Mouse (Mus musculus) gastrocnemius, postnatal 10 days (tissue): ENCODE data around the gene Lig3. TPM values are rescaled to one million over a fixed set of nuclear protein-coding genes. Genes with fewer than 3 reads are reported as not detected.

Experiments
- DNase-seq: peaks from one replicate; pipeline ENCODE4 v3.0.0; 2021; ENCODE audit warnings: mixed read lengths
- long read RNA-seq, 2 experiments: library from polyadenylated mRNA; stranded (forward); transcript quantifications; one replicate each; pipeline ENCODE4 v2.0.0; 2021
- total RNA-seq, 2 experiments: library from RNA; stranded (reverse); gene quantifications; 2 replicates each; pipeline ENCODE4 v1.2.3; 2021

Gene Lig3
- 10 to 100 TPM; 16.5 to 18.5 TPM for total RNA-seq
- long read RNA-seq, experiment 1, full-length matches to known transcripts = 12 of 14 reads
- long read RNA-seq, experiment 1, partial matches to known transcripts = 1 of 14 reads
- long read RNA-seq, experiment 1, other reads (novel, unspliced or antisense) = 1 of 14 reads
- long read RNA-seq, experiment 2, full-length matches to known transcripts = 5 of 9 reads
- long read RNA-seq, experiment 2, partial matches to known transcripts = 1 of 9 reads
- long read RNA-seq, experiment 2, other reads (novel, unspliced or antisense) = 3 of 9 reads

- peak; percentile 95 for DNase-seq
Measured at GRCm38 (mm10) chr11:82780983-82781903, at the start of gene Lig3. Gene Lig3 (plus strand): TSS chr11:82781108.

GRCm38 (mm10) chr11:82734227-82734626 lies 46.7 kb upstream of the Lig3 start:
- no peak for DNase-seq

DNA sequence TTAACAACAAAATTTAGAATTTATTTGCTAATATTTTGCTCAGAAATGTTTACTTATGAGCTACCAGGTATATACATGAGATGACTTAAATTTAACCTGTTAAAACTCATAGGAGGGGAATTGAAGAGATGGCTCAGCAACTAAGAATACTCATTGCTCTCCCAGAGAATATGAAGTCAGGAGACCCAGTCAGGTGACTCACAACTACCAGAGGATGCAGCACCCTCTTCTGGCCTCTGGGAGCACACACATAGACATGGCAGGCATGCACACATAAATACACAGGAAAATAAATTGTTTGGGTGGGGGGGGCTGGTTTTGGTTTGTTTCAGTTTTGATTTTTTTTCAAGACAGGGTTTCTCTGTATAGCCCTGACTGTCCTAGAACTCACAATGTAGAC lies 41.9 kb upstream of the Lig3 start:
- DNase-seq = no peak

DNA sequence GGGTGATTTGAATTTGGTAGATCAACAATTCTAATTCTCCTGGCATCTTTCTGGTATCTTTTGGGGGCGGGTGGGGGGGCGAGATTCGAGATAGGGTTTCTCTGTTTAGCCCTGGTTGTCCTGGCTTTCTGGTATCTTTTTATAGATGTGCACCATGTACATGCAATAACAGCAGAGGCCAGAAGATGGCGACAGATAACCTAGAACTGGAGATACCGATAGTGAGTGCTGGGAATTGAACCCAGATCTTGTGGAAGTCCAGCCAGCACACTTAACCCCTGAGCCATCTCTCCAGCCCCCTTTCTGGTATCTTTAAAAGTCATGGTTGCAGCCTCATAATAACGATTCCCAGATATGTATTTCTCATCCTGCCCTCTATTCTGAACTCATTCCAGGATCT lies 34.8 kb upstream of the Lig3 start:
- DNase-seq = peak; percentile 31

- DNase-seq = no peak
Measured at GRCm38 (mm10) chr11:82746857-82747366, 34.0 kb upstream of the Lig3 start.

- no peak for DNase-seq
Measured at GRCm38 (mm10) chr11:82752349-82753115, 28.4 kb upstream of the Lig3 start.

DNA sequence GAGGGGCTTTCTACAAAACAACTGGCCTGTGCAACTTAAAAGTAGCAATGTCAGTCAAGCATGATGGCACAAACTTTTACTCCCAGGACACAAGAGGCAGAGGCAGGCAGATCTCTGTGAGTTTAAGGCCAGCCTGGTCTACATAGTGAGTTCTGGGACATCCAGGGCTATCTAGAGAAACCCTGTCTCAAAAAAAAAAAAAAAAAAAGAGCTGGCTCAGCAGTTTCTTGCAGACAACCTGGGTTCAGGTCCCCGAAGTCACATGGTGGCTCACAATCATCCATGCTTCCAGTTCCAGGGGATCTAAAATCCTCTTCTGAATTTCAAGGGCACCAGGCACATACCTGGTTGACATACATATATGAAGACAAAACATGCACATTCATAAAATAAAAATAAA lies 25.0 kb upstream of the Lig3 start:
- no peak for DNase-seq

DNA sequence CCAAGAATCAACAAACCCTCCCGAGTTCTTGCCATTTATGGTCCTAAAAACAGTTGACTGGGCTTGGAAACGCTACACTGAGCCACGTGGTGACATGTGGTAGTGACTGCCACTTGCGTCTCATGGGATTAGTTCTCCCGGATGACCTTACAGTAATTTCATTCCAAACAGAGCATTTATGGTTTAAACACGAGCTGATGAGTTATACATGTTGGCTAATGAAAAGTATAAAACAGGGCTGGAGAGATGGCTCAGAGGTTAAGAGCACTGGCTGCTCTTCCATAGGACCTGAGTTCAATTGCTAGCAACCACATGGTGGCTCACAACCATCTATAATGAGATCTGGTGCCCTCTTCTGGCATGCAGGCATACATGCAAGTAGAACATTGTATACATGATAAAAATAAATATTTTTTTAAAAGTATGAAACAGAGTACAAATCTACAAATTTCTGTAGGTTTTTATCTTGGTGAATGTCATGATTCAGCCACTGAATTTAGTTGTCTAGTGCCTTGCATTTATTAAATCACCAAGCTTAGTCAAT lies 18.6 kb upstream of the Lig3 start:
- DNase-seq = no peak

DNA sequence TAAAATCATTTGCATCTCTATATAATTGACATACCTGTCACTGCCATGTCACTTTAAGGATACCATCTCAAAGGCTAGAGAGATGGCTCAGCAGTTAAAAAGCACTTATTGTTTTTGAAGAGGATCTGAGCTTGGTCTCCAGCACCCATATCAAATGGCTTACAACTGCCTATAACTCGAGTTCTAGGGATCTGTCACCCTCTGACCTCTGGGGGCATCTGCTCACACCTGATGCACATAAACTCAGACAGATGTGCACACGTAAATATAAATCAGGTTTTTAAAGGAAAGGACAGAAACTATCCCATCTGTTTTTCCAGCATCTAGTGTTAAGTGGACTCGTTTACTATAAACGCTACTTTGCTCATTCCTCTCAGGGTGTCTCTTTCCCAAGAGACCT lies 17.6 kb upstream of the Lig3 start:
- DNase-seq = no peak

DNA sequence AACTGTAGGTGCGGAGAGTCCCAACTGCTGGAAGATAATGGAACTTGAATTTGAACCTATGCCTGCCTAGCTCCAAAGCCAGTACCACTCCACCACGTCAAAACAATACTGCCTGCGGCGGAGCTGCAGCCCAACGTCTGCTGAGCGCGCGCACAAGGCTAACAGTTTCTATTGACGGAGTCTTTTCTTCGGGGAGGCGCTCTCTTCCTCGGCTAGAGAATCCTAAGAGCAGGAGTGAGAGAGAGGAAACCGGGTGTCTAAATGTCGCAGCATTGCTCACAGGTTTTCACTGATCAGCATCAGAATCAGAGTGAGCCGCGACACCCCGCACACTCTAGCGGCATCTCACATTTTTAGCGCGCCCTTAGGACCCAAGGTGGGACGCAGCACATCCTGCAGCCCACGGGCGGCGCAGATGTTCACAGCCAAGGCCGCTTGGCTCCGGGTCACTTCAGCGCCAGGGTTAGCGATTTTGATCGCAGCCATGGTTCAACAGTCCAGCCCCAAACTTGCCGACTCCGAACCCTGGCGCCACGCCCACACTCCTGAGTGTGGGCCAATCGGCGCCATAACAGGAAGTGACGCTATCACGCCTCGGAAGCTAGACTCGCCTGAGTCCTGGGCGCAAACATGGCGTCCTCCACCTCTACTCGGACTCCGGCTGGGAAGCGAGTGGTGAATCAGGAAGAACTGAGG lies 17.0 kb upstream of the Lig3 start, which contains the start of the genes Cct6b and Zfp830:
Gene Cct6b, minus strand, starts transcription at position 580 of the 696 bp plus-strand sequence.
Gene Zfp830, plus strand, starts transcription at position 604 of the 696 bp plus-strand sequence.
- peak; percentile 95 for DNase-seq

DNA sequence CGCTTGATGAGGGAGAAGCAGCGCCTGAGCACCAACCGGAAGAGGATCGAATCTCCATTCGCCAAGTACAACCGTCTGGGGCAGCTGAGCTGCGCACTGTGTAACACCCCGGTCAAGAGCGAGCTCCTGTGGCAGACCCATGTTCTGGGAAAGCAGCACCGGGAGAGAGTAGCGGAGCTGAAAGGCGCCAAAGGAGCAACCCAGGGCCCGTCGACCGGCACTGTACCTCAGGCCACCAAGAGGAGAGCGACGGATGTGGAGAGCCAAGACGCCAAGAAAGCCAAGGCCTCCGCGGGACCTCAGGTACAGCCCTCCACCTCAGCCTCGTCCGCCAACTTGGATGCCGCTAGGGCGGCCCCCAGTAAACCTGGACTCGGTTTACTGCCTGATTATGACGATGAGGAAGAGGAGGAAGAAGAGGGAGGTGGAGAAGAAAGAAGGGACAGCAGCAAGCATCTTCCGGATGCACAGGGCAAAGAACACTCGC lies 16.4 kb upstream of the Lig3 start:
- DNase-seq = no peak

DNA sequence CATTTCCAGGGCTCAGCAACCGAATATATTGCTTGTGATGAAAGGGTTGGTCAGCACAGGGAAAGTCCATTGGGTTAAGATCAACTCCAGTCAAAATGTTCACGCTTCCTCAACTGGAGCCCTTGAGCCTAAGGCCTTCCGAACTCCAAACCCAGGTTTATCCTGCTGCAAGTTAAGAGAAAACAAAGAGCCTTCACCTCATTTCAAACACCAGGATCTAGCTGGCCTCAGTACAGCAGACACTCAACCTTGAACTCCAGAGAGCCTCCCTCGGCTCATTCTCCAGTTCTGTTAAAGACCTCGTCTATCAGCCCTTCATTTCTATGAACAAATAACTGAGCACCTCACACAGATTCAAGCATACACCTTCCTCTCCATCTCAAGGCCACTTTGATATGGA lies 774 bp upstream of the Lig3 start:
- no peak for DNase-seq

GRCm38 (mm10) chr11:82782197-82782596 lies 1.3 kb downstream of the Lig3 start:
- no peak for DNase-seq

- DNase-seq = no peak
Measured at GRCm38 (mm10) chr11:82783453-82783852, 2.5 kb downstream of the Lig3 start.

DNA sequence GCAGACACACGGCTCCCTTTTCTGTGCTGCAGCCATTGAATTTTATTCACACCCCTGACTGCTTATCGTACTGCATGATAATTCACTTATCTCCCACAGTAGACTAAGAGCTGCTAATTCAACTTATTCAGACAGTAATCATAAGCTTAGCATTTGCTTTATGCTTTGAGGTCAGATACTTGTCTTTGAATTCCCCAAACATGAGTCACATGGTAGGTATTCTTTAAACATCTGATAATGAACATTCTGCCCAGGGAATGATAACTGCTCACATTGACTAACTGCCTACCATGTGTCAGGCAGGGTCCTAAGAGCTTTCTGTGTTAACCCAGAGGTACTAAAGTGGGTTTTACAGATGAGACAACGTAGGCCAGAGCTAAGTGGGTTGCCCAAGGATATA lies 25.7 kb downstream of the Lig3 start:
- no peak for DNase-seq

DNA sequence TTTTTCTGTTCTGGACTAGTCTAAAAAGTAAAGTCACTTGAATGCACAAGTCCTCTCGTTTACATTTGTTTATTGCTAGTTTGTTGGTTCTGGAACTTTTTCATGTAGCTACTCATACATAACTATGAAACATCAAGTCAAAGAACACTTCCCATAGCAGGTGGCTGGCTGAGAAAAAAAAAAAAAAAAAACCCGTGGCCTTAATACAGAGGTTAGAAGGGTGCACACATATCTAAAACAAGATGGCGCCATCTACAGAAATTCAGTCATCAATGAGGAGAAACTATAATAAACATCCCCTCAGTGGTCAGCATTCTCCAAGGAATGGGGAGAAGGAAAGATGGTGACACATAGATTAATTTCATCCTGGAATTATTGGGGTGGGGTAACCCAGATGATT lies 26.5 kb downstream of the Lig3 start:
- DNase-seq = no peak

GRCm38 (mm10) chr11:82808485-82808884 lies 27.6 kb downstream of the Lig3 start:
- no peak for DNase-seq

GRCm38 (mm10) chr11:82819350-82819749 lies 38.4 kb downstream of the Lig3 start:
- DNase-seq = peak; percentile 56

DNA sequence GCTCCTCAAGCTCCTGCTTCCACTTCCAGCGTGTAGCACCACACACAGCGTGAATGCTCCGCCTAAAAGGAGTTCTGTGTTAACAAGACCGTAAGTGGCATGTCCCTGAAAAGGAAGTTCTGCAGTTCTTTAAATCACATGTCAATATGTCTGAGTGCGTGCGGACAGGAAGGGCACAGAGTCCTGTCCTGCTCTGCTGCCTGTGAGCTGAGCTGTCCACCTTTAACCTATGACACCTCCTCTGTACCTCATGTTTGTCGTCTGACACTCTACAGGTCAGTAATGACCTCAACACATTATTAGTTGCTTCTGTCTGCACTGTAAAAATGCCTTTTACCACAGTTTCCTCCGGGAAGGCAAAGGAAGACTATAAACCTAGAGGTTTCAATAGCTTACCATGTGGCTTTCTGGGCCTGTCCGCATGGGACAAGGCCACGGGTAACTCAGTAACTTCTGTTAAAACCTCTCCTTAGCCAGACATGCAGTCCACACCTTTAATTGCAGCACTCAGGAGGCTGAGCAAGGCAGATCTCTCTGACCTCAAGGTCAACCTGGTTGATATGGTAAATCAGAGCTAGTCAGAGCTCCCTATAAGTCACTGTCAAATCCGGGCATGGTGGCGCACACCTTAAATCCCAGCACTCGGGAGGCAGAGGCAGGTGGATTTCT lies 40.0 kb downstream of the Lig3 start:
- no peak for DNase-seq

GRCm38 (mm10) chr11:82826818-82827217 lies 45.9 kb downstream of the Lig3 start:
- DNase-seq = no peak
